Mouse (Mus musculus) liver (tissue): ENCODE data around the gene Dsn1.

Source experiments
- DNase-seq: peaks from one replicate; pipeline ENCODE4 v3.0.0-alpha.2; 2020; ENCODE audit warnings: mixed read lengths

Gene Dsn1

DNA sequence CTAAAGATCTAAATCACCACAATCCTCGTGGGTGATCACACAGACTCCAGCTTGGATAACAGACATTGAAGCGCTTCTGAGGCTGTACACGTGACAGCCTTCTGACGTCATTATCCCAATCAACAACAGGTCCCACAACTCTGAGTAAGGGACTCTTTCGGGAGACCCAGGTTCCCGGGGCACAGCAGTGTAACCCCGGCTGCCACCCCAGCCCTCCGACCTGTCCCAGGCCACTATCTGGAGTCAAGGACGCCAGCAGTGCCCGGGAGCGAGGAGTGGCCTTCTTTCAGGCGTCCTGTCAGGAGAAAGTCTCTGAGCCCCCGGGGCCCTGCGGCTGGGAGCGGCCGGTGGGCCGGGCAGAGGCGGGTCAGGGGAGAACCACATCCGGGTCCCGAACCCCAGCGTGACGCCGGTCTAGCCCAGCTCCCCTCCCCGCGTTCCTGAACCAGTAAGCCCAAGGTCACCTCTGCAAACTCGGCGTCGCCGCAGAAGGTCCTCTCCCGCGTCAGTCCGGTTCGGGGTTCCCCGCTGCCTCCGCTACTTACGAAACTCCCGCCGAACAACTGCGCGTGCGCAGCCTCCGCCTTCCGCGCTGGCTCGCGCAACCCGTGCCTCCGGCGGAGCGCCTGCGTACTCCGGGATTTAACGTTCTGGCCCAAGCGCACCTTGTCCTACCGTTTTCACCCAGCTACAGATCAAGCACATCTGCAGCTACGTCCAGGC, at the start of gene Dsn1:
Gene Dsn1, minus strand, starts transcription at position 644 of the 723 bp plus-strand sequence.
- DNase-seq: peak; percentile 93

DNA sequence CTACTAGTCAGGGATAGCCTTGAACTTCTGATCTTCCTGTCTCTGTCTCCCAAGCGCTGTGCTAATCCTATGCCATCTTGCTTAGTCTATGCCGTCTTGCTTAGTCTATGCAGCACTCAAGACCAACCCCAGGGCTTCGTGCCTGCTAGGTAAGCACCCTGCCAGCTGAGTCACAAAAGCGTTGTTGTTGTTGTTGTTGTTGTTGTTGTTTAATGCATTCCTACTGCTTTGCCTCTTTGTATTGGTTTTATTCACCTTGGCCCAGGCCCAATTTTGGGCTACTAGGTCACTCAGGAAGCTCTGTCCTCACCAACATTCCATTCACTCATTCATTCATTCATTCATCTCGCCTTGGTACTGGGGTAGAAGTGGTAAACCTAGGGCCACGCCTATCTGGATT, 48.8 kb upstream of the Dsn1 start:
- DNase-seq: no peak

DNA sequence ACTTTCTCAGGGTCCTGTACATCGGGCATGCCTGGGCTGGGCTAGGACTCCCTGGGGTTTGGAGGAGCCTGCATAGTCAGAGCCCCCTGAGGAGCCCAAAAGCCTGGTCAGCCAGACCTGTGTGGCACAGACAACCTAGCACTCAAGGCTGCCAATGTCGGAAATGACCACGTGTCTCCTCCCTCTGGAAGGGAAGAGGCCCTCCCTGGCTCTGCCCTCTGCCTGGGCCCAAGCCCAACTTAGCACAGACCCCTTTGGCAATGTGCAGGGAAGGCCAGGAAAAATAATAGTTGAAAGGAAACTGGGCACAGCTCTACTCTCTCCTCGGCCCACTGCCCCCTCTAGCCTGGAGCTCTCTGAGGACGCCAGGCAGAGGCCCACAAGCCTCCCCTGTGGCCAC, 47.9 kb upstream of the Dsn1 start:
- no peak for DNase-seq

DNA sequence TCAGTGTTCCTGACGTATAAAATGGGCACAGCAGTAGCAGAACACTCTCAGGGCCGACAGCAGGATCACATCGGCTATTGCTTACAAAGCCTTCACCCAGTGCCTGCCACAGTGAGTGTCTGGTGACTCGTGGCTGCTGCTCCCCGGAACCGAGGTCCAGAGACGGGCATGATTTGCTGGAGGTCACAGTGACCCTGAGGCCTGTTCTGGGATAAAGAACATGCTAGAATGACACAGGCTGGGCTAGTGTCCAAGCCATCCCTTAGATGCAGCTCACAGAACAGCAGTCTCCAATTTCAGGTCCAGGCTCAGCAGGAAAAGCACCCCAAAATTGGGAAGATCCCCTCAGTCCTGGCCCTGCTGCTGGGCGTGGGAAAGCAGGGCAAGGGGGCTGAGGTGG, 47.3 kb upstream of the Dsn1 start:
- no peak for DNase-seq

DNA sequence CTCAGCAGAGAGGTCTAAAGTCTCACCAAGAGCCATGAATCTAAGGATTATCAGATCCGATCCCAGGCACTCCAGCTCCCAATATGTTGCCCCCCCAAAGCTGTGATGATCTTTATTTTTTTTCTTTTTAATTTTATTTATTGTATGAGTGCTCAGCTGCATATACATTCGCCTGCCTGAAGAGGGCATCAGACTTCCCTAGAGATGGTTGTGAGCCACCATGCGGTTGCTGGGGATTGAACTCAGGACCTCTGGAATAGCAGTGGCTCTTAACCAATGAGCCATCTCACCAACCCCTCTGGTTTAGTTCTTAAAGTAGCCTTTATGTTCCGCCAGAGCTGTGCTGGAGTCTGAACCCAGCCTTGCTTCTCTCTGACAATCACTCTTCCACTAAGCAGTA, 46.8 kb upstream of the Dsn1 start:
- no peak for DNase-seq

DNA sequence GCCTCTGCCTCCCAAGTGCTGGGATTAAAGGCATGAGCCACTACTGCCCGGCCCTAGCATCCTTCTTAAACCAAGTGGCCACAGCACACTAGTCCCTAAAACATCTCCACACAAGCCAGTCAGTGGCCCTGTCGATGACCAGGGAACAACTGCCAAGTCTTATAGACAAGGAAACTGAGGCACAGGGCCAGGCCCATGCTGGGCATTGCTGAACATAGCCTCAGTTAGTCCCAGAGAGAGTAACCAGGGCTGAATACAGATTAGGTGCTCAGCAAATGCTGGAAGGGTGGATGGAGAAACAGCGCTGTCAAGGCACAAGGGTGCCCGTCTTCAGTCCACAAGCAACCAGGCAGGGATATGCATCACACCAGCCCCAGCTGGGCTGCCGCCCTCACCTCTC, 46.2 kb upstream of the Dsn1 start:
- DNase-seq: no peak

DNA sequence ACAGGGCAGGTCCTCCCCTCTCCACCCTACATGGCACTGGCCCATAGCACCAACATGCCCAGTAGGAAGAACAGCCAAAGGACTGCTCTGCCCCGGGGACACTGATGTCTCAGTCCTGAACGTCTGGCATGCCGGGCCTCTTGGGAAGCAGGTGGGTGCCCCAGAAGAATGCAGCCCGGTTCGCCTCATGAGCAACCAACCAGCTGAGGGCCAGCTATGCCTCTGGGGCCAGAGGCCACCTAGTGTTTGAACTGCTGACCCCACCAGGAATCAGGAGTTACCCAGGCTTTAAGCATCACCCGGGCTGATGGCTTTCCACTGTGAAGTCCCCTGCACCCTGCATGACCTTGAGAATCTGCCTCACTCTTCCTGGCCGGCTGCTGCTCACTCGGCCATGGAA, 45.5 kb upstream of the Dsn1 start:
- no peak for DNase-seq

DNA sequence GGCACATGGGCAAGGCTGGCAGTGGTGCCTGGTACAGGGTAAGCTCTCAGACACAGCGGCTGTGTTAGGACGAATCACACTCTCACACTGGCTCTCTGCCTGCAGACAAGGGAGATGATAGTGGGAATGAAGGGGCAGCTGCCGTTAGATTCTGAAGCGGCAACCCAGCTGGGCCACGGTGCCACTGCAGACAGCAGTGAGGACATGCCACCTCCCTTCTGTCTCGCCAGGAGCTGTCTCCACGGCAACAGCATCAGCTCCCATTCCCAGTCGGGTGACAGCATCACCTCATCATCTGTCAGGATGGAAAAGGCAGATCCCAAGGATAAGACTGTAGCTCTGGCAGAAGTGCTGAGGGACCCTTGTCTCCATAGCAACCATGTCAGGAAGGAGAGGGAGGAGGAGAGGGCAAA, 42.9 kb upstream of the Dsn1 start:
- DNase-seq: no peak

DNA sequence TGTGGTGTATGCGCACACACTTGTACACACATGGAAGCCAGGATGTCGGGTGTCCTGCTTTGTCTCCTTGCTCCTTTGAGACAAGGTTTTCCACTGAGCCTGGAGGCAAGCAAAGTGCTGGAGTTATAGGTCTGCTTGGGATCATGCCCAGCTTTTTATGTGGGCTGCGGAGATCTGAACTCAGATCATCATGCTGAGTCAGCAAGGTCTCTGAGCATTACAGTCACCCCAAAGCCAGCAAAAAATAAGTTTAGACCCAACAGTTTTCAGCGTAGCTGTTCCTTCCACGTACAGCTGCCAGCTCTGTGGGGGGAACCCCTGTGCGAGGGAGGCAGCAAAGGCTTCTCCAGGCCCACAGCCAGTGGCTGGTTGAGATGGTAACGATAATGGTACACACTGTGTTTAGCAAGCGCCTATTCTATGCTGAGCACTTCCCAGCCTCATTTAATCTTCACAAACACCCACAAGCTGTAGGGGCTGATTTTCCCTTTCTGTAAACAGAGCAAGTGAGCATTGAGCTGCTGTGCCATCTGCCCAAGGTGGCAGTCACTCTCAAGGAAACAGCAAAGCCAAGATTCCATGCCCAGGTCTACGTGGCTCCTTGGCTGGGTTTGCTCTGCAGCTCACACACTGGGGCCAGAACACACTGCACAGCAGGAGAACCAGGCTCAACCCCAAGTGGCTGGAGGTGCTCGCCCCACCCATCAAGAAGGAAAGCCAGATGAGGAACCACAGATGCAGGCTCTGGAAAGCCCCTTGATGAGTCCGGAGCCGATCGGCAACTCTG, 41.6 kb upstream of the Dsn1 start:
- no peak for DNase-seq

DNA sequence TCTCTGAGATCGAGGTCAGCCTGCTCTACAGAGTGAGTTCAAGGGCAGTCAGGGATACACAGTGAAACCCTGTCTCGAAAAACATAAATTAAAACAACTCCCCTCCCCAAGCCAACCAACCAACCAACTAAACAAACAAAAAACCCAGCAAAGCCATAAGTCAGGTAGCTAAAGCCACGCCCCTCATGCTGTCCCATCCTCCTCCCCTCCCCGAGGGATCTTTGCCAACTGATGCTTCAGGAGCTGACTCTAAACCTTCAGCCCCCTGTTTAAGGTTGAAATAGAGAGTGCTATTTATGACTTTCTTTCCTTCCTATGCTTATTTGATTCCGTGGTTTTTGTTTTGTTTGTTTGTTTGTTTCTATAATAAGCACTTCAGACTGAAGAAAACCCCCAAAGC, 40.0 kb upstream of the Dsn1 start:
- DNase-seq: no peak

DNA sequence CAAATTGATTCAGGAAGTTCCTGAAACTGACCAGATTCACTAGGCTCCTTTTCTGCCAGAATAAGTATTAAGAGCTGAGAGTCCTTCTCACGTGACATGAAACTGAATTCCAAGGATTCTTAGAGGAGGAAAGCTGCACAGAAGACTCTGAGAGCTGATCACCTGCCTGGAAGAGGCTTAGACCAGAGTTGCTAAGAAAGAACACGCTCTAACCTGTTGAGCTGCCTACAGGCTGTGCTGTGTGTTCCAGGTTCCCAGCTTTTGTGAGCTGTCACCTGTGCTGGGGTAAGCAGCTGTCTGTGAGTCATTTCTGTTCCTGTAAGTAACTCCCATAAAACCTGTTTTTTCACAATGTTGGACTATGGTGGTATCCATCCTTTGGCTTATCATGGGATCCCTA, 39.0 kb upstream of the Dsn1 start:
- DNase-seq: no peak

DNA sequence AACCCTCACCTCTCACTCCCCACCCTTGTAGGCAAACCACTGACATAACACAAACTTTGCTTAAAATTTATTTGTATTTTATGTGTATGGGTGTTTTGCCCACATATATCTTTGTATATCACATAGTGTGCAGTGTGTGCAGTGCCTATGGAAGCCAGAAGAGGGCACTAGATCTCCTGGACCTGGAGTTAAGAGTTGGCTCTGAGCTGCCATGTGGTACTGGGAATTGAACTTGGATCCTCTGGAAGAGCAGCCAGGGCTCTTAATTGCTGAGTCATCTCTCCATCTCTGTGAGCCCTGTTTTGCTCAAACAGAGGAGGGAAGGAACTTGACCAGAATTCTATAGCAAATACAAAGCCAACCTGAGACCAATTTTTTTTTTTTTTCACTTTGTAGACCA, 37.0 kb upstream of the Dsn1 start:
- no peak for DNase-seq

DNA sequence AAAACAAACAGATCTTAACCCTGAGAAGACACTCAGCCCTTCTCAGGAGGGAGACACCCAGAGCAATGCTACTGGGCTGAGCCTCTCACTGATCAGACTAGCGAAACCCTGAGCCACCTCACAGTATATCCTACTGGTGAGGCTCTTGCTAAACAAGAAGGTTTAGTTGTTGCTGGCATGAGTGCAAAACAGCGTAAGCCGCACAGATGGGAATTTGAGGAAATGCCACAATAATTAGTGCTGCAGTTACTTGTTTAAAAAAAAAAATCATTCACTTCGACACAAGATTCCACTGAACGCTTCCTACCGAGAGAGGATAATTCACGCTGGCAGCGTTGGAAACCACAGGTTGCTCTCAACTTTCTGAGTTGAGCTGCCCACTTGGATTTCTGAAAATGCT, 36.6 kb upstream of the Dsn1 start:
- no peak for DNase-seq

DNA sequence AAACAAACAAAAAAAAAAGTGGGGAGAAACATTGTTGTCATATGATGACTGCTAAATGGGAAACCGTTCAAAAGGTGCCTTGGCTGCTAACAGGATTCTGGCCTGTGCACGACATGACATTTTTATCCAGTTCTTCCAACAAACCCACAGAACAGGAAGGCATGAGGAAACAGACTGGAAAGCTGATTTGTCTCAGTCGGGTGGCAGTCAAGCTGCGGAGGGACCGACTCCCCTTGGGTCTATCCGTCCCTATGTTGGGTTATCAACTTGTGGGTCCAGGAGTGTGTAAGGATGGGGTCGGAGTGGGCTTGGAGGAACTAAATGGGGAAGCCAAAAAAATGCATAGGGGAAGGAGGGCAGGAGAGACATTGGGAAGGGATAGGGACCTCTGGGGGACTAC, 34.5 kb upstream of the Dsn1 start:
- DNase-seq: no peak

DNA sequence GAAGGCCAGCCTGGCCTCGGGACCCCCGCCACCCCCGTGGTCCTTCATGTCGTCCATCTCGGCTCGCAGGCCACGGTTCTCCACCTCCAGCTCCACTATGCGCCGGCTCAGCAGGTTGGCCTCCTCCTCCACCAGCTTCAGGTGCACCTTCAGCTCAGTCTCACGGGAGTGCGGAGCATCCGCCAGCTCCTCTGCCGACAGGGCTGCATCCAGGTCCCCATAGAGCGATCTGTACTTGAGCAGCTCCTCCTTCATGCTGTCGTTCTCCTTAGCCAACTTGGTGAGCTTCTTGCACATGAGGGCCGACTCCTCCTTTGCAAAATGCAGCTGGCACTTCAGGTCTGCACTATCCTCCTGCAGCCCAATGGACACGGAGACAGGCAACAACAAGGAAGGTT, 33.7 kb upstream of the Dsn1 start:
- DNase-seq: no peak

DNA sequence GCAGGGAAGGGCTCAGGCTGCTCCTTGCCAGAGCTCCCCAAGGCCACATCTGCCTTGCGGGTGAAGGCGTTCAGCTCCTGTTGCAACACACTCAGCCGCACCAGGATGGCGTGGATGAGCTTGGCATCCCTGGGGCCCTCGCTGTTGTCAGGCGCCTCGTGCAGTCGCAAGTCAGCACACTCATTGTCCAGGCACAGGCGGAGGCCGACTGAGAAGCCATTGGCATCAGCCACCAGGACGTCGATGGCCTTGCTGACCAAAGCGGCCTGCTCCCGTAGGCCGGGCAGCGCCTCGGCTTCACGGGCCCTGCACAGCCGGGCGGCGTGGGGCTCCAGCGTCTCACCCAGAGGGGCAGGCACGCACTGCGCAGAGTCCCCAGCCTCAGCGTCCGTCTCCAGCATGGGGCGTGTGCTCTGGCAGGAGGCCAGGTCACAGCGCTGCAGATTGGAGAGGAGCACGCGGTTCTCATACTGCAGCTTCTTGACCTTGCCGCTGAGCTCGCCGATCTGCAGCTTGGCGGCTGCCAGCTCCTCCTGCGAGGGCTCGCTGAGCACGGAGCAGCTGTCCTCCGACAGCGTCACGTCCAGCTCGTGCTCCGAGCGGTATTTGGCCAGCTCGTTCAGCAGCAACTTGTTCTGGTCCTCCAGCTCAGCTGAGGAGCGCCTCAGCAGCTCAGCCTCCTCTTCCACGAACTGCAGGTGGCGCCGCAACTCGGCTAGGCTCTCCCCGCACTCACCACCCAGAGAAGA, 33.1 kb upstream of the Dsn1 start:
- DNase-seq: no peak

DNA sequence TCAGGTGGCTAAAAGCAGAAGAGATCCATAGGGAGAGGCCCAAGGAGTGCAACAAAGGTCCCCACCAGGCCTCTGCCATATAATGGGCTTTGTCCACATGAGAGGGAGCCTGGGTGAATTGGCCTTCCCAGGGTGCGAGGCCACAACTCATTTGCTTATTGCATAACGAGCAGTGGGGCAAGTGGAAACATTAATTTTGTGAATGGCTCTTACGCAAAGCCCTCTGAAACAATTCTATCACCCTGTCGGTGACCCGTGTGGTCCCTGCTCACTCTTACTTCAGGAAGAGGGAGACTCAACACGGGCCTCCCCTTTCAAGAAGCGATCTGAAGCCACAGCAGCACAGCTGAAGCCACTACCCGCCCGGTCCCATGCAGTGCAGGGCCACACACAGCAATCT, 30.3 kb upstream of the Dsn1 start:
- no peak for DNase-seq

DNA sequence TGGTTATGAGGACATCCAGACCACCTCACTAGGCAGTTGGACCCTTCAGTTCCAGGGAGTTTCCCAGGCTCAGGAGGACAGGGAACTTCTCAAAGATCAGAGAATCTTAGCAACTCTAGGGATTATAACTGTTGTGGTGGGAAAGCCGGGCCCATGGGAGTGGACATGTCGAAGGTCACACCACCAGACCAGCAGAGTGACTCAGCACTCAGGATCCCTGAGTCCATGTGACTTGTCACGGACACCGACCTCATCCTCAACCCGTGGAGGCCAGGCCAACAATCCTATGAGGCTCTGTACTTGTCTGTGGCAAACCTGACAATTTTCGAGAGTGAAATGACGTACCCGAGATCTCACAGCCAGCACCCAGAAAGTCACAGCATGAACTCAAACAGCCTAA, 29.4 kb upstream of the Dsn1 start:
- DNase-seq: no peak

DNA sequence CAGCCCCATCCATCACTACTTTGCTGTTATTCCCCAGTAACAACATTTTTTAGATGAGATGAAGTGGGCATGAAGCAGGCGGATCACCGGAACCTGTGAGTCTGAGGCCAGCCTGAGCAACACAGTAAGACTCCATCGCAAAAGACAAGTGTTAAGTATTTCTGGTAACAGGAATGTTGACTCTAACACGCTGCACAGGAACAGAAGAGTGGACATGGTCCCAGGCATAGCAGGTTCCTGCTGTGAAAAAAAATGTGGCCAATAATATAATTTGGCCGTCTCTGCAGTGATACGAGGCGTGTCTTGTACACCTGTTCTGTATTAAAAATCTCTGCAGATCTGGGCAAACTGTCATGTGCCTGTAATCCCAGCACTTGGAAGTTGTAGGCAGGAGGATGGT, 28.4 kb upstream of the Dsn1 start:
- no peak for DNase-seq

DNA sequence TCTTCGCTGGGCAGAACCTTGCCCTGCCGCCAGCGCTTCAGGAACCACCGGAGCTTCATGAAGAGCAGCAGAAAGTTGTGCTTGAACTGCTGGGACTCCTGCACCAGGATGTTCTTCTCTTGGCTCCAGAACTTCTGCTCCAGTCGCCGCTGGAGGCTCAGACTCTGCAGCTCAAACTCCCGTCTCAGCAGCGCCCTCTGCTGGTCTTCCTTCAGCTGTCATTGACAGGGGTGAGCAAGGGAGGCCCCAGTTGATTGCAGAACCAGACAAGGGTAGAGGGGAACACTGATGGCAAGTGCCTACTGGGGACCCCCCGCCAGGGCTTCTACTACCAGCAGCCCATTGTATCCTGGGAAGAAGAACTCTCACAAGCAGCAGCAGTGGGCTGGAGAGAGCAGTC, 23.9 kb upstream of the Dsn1 start:
- DNase-seq: peak; percentile 92

DNA sequence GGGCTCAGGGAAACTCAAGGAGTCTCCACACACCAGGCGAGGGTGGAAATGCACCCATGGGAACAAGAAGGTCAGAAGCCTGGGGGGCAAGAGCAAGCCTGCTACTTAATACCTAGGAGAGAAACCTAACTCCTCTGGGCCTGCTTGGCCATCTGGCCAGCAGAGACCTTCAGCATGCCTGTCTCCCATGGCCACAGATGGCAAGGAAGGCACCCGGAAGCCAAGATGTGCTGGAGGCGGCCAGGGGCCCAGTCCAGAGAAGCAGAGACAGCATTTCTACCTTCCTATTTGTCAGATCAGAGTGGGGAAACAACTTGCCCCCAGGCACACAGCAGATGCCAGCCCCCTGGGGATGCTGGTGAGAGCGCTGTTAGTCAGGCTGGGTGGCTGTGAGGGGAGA, 21.3 kb upstream of the Dsn1 start:
- no peak for DNase-seq

DNA sequence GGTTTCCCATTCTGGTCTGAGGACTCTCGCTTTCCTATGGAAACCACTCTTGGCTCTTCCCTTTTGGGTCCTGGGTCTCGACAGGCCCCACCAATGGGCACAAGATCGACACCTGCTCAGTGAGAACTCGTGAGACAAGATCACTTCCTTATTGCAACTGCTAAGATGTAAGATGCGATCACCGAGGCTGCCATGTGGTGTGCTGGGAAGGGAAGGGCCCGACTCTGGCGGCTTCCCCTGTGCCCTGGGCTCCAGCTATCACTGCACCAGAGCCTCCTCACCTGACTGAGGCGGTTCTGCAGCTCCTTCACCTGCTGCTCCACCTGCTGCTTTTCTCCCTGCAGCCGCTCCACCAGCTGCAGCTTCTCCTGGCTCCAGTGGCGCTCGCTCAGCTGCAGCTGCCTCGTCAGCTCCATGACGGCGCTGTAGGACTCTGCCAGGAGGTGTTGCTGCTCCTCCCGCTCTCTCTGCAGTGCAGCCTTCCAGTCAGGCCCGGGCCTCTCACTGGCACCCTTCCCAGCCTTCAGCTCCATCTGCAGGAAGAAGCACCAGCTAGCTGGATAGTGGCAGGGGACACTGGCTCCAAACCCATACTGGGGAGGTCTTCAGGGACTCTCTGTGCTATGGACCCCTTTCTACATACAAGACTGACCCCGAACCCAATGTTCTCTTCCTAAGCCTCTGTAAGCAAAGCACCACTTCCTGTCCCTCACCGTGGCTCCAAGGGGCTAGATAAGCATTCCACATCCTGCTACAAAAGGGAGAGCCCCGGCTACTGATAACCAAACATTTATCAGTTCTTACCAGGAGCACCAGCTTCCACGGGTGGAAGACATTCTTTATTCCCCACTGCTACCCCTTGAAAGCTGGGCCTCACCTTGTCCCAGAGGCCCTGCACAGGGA, 20.4 kb upstream of the Dsn1 start:
- peak; percentile 78 for DNase-seq

DNA sequence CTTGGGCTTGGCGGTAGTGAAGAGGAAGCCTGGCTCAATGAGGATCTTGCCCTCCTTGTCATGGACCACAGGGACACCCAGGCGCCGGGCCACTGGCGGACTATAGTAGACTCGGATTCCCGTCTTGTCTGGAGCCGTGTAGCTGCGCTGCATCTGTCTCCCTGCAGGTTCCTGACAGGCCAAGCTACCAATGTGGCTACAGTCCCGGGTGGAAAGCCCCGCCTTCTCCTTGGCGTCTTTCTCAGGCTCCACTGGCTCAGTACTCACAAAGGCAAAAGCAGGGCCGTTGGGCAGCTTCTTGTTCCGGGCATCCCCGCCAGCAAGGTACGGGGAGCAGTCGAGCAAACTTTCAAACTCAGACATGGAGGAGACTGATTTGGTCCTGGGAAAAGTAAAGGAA, 14.2 kb upstream of the Dsn1 start:
- DNase-seq: no peak
